Mouse (Mus musculus): Measurements from ENCODE around the gene Usp22. TPM values are rescaled to one million over a fixed set of nuclear protein-coding genes. Genes with fewer than 3 reads are reported as not detected.
A peak's percentile ranks its signal among the peaks of the same experiment; 100 is the strongest.

Usp22 gene
- polyA plus RNA-seq, 1 experiment from 2014 or later, result 356 TPM

GRCm38 (mm10) chr11:61108911-61109361 lies 65.9 kb downstream of the Usp22 start:
- Histone ChIP-seq H3K9ac (ENCODE audit: low read length) (no peak overlapping the region), H3K27ac (ENCODE audit: low read depth, low read length) (no peak overlapping the region), H3K4me1 (ENCODE audit: control insufficient read depth, insufficient read depth, low read length) (no peaks in the 10 kb centered on the region), H3K27me3 (ENCODE audit: control insufficient read depth, insufficient read depth, low read length) (no peaks in the 10 kb centered on the region), H3K4me3 (ENCODE audit: low read depth, low read length) (no peak overlapping the region), H3K4me2 (ENCODE audit: low read depth) (no peak overlapping the region), H3K9me3 (ENCODE audit: control insufficient read depth, low read length) (no peaks in the 10 kb centered on the region), H3K36me3 (ENCODE audit: control insufficient read depth, insufficient read depth, low read length) (no peaks in the 10 kb centered on the region)
- WGBS, result 85% methylated on average over 12 of the region's 12 CpGs
- no peak for ATAC-seq (ENCODE audit: insufficient read depth, low FRiP score, low TSS enrichment)
- DNase-seq (ENCODE audit: low spot score), result no peak

- Histone ChIP-seq H3K4me3 (ENCODE audit: low read depth, low read length) (no peak overlapping the region), H3K36me3 (ENCODE audit: control insufficient read depth, insufficient read depth, low read length) (no peaks in the 10 kb centered on the region), H3K27ac (ENCODE audit: low read depth, low read length) (no peak overlapping the region), H3K4me2 (ENCODE audit: low read depth) (peak overlapping the region; percentile 14; the same call in 1 of the 2 replicates), H3K4me1 (ENCODE audit: control insufficient read depth, insufficient read depth, low read length) (no peaks in the 10 kb centered on the region), H3K27me3 (ENCODE audit: control insufficient read depth, insufficient read depth, low read length) (no peaks in the 10 kb centered on the region), H3K9ac (ENCODE audit: low read length) (no peak overlapping the region), H3K9me3 (ENCODE audit: control insufficient read depth, low read length) (no peaks in the 10 kb centered on the region)
- DNase-seq (ENCODE audit: low spot score) (peak; percentile 90), ATAC-seq (ENCODE audit: insufficient read depth, low FRiP score, low TSS enrichment) (peak; percentile 45; the same call in 1 of the 2 replicates)
- 22% methylated on average over 20 of the region's 20 CpGs for WGBS
Measured at GRCm38 (mm10) chr11:61104241-61104901, 70.5 kb downstream of the Usp22 start.

- no peak overlapping the region for H3K4me3 ChIP-seq (ENCODE audit: low read depth, low read length)
- no peak overlapping the region for H3K27ac ChIP-seq (ENCODE audit: low read depth, low read length)
- DNase-seq (ENCODE audit: low spot score), result no peak
- H3K9ac ChIP-seq (ENCODE audit: low read length), result no peak overlapping the region
- WGBS, result 66% methylated on average over 12 of the region's 13 CpGs
- H3K9me3 ChIP-seq (ENCODE audit: control insufficient read depth, low read length), result no peaks in the 10 kb centered on the region
- no peak overlapping the region for H3K4me2 ChIP-seq (ENCODE audit: low read depth)
- no peaks in the 10 kb centered on the region for H3K4me1 ChIP-seq (ENCODE audit: control insufficient read depth, insufficient read depth, low read length)
- ATAC-seq (ENCODE audit: insufficient read depth, low FRiP score, low TSS enrichment), result no peak
- H3K27me3 ChIP-seq (ENCODE audit: control insufficient read depth, insufficient read depth, low read length), result no peaks in the 10 kb centered on the region
- H3K36me3 ChIP-seq (ENCODE audit: control insufficient read depth, insufficient read depth, low read length), result no peaks in the 10 kb centered on the region
Measured at GRCm38 (mm10) chr11:61102397-61103339, 72.2 kb downstream of the Usp22 start.

Other genes starting within 250 kb of the Usp22 start
- gene Map2k3, start 243.0 kb downstream of the Usp22 start, polyA plus RNA-seq (2014; fragmentation: Nextera tagmentation; extraction: Ambion mirVana), result 48.3 and 52.2 TPM in 2 replicates
- 3.4 and 4.0 TPM in 2 replicates for gene Kcnj12, start 152.5 kb downstream of the Usp22 start, polyA plus RNA-seq (2014; fragmentation: Nextera tagmentation; extraction: Ambion mirVana)
- 0.80 and 1.6 TPM in 2 replicates for gene Tnfrsf13b, start 48.3 kb downstream of the Usp22 start, polyA plus RNA-seq (2014; fragmentation: Nextera tagmentation; extraction: Ambion mirVana)
- gene Aldh3a1, start 32.5 kb upstream of the Usp22 start, polyA plus RNA-seq (2014; fragmentation: Nextera tagmentation; extraction: Ambion mirVana), result not detected in 2 replicates
- 21.4 and 23.4 TPM in 2 replicates for gene Aldh3a2, start 92.4 kb upstream of the Usp22 start, polyA plus RNA-seq (2014; fragmentation: Nextera tagmentation; extraction: Ambion mirVana)
- not detected in 2 replicates for gene Slc47a2, start 167.8 kb upstream of the Usp22 start, polyA plus RNA-seq (2014; fragmentation: Nextera tagmentation; extraction: Ambion mirVana)
- gene Slc47a1, start 203.3 kb upstream of the Usp22 start, polyA plus RNA-seq (2014; fragmentation: Nextera tagmentation; extraction: Ambion mirVana), result 0.08 TPM in 1 of 2 replicates, not detected in the other